Mouse (Mus musculus): ENCODE measurements around the gene Chek2.

DNA sequence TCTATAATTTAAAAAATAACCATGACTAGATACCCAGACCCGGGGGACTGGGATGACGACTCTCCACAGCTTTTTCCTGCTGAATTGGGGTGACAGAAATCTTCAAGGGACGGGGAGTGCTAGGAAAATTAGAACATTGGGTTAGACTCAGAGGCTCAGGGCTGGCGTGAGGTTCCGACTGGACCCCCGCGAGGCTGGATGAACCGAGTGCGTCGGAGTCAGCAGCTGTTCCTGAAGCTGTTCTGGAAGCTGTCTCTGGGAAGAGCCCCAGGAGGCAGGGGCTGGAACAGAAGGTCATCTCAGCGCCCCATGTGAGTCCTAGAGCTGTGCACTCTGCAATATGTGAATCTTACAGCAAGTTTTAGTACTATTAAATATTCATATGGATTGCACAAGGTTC is 75.1 kb downstream of the Chek2 start:
- TF ChIP-seq POLR2A (IDR thresholded peaks at IDR 0.05; ENCODE audit: low read depth, low read length) (no peak), CTCF (conservative IDR thresholded peaks at IDR 0.05 in 1 of 2, IDR thresholded peaks at IDR 0.05 in 1 of 2; ENCODE audit: low read depth in 2 of 2, low read length in 2 of 2) (no peak), UBTF (IDR thresholded peaks at IDR 0.05; ENCODE audit: low read depth, low read length) (no peak), POLR2AphosphoS2 (IDR thresholded peaks at IDR 0.05; ENCODE audit: low read depth, low read length) (no peak), MXI1 (IDR thresholded peaks at IDR 0.05; ENCODE audit: low read depth, low read length) (no peak), MAX (IDR thresholded peaks at IDR 0.05; ENCODE audit: low read length) (no peak), CHD1 (IDR thresholded peaks at IDR 0.05; ENCODE audit: low read depth, low read length) (no peak), MYC (IDR thresholded peaks at IDR 0.05; ENCODE audit: low read depth, low read length) (no peak)

Data from CH12.LX (cell line).